Mouse (Mus musculus) ES-Bruce4 (cell line): ENCODE results near the gene Eng. TPM values are rescaled to one million over a fixed set of nuclear protein-coding genes. Genes with fewer than 3 reads are reported as not detected.

Experiments used
- H3K27ac ChIP-seq: 2 replicates; pipeline ENCODE4 v1.5.1; 2012; ENCODE audit warnings: low read length, inconsistent platforms; ENCODE audit not compliant: insufficient read depth
- H3K27me3 ChIP-seq: 2 replicates; pipeline ENCODE4 v1.6.1; 2012; ENCODE audit warnings: mild to moderate bottlenecking, low read length, inconsistent platforms; ENCODE audit not compliant: control insufficient read depth, poor library complexity, insufficient read depth, severe bottlenecking
- H3K36me3 ChIP-seq: 2 replicates; pipeline ENCODE4 v1.6.1; 2012; ENCODE audit warnings: inconsistent platforms, mild to moderate bottlenecking, low read length, moderate library complexity; ENCODE audit not compliant: control insufficient read depth, poor library complexity, insufficient read depth, severe bottlenecking
- H3K4me1 ChIP-seq: one replicate; pipeline ENCODE4 v1.8.1; 2011; ENCODE audit warnings: low read length; ENCODE audit not compliant: control insufficient read depth, insufficient read depth
- H3K4me3 ChIP-seq: 2 replicates; pipeline ENCODE4 v1.5.1; 2011; ENCODE audit warnings: low read depth, mild to moderate bottlenecking, low read length
- H3K9ac ChIP-seq: 2 replicates; pipeline ENCODE4 v1.6.1; 2012; ENCODE audit warnings: low read depth, mild to moderate bottlenecking, inconsistent platforms; ENCODE audit not compliant: poor library complexity, severe bottlenecking
- H3K9me3 ChIP-seq: replicated peaks from 2 replicates; pipeline ENCODE4 v1.6.1; 2012; ENCODE audit warnings: mild to moderate bottlenecking, low read length, inconsistent platforms; ENCODE audit not compliant: control insufficient read depth, poor library complexity, insufficient read depth, severe bottlenecking
- CTCF ChIP-seq: IDR thresholded peaks from one replicate; pipeline ENCODE4 v1.8.1; 2011; ENCODE audit warnings: low read depth, low read length
- EP300 ChIP-seq: IDR thresholded peaks from 2 replicates; pipeline ENCODE4 v1.6.1; 2011; ENCODE audit warnings: low read depth, low read length; ENCODE audit not compliant: insufficient read depth
- POLR2A ChIP-seq: IDR thresholded peaks from one replicate; pipeline ENCODE4 v1.8.1; 2011; ENCODE audit warnings: low read length; ENCODE audit not compliant: insufficient read depth
- polyA plus RNA-seq: library from polyadenylated mRNA; stranded (reverse); fragments of >200 nt; gene quantifications from 2 replicates; pipeline ENCODE4 v1.2.4, GENCODE M21; 2011; ENCODE audit warnings: low read depth; ENCODE audit not compliant: missing spikeins, insufficient read depth, insufficient read length

The Eng gene
- polyA plus RNA-seq, 1 experiment, result 20.0 TPM

DNA sequence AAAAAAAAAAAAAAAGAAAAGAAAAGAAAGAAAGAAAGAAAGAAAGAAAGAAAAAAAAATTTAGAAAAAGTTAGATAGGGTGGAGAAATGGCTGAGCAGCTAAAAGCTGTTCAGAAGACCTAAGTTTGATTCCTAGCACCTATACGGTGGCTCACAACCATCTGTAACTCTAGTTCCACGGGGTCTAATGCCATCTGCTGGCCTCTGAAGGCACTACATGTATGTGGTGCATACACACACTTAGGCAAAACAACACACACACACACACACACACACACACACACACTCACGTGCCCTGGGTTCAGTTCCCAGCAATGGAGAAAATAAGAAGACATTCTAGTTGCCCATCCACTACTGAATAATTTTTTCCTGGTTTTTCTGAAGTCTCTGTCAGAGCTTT is 30.4 kb downstream of the Eng start:
- Histone ChIP-seq H3K36me3 (peaks cover 4% of the 10 kb centered on the region), H3K4me1 (no peaks in the 10 kb centered on the region), H3K9me3 (no peaks in the 10 kb centered on the region), H3K27ac (no peak overlapping the region), H3K4me3 (no peak overlapping the region), H3K27me3 (no peaks in the 10 kb centered on the region), H3K9ac (no peak overlapping the region)
- no peak for TF ChIP-seq POLR2A
- TF ChIP-seq CTCF, result no peak
- TF ChIP-seq EP300, result no peak

DNA sequence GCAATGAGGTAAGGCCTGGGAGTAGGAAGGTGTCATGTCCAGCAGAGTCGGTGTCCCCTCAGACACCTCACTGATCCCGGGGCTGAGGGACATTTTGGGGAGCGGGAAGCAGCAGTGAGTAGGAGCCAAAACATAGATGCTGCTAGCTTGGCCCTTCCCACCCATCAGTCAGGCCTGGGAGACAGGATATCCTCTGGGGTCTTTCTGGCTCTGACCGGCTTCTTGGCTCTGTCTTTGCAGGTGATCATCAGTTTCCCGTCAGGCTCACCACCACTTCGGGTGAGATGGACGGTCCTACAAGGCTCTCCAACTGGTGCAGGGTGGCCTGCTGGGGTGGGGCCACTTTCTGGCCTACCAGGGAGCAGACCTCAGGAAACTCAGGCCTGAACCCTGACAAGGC is 31.3 kb downstream of the Eng start:
- Histone ChIP-seq H3K27ac (no peak overlapping the region), H3K9ac (no peak overlapping the region), H3K9me3 (no peaks in the 10 kb centered on the region), H3K36me3 (peaks cover 4% of the 10 kb centered on the region), H3K4me1 (peaks cover 1% of the 10 kb centered on the region), H3K27me3 (no peaks in the 10 kb centered on the region), H3K4me3 (no peak overlapping the region)
- no peak for TF ChIP-seq EP300
- TF ChIP-seq POLR2A, result no peak
- no peak for TF ChIP-seq CTCF

GRCm38 (mm10) chr2:32680051-32680451 is 33.7 kb downstream of the Eng start:
- no peak for TF ChIP-seq POLR2A
- no peak for TF ChIP-seq EP300
- TF ChIP-seq CTCF, result no peak
- H3K27ac ChIP-seq, result no peak overlapping the region
- no peak overlapping the region for H3K4me3 ChIP-seq
- no peaks in the 10 kb centered on the region for H3K27me3 ChIP-seq
- peaks cover 1% of the 10 kb centered on the region for H3K4me1 ChIP-seq
- no peak overlapping the region for H3K9ac ChIP-seq
- H3K36me3 ChIP-seq, result peaks cover 19% of the 10 kb centered on the region
- H3K9me3 ChIP-seq, result no peaks in the 10 kb centered on the region

- Histone ChIP-seq H3K9ac (peak overlapping the region; percentile 17; the same call in 1 of the 2 replicates), H3K4me3 (no peak overlapping the region), H3K36me3 (peaks cover 30% of the 10 kb centered on the region), H3K4me1 (peaks cover 1% of the 10 kb centered on the region), H3K9me3 (no peaks in the 10 kb centered on the region), H3K27ac (peak overlapping the region; percentile 7; the same call in 1 of the 2 replicates), H3K27me3 (no peaks in the 10 kb centered on the region)
- TF ChIP-seq POLR2A, result no peak
- TF ChIP-seq EP300, result no peak
Measured at GRCm38 (mm10) chr2:32680961-32681650, 34.7 kb downstream of the Eng start.

DNA sequence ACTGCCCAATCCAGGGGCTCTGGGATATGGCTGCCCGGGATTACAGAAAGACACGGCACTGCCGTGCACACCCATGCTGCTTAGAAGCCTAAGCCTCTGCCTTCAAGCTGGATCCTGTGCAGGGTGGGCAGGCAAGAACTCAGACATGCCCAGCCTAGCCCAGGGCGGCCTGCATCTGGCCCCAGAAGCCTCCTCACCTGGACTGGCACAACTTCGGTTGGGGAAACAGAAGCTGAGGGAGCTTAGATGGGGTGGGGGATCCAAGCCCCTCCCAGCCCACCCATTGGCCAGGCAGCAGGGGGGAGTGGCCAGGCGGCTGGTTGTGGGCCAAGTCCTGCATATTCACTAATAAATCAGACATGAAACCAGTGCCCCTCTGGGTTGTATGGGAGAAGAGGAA is 35.4 kb downstream of the Eng start:
- H3K4me1 ChIP-seq, result peaks cover 1% of the 10 kb centered on the region
- no peaks in the 10 kb centered on the region for H3K27me3 ChIP-seq
- peak overlapping the region; percentile 17; the same call in 1 of the 2 replicates for H3K9ac ChIP-seq
- H3K27ac ChIP-seq, result peak overlapping the region; percentile 7; the same call in 1 of the 2 replicates
- peaks cover 31% of the 10 kb centered on the region for H3K36me3 ChIP-seq
- no peak for TF ChIP-seq EP300
- TF ChIP-seq POLR2A, result no peak
- no peak for TF ChIP-seq CTCF
- H3K9me3 ChIP-seq, result no peaks in the 10 kb centered on the region
- H3K4me3 ChIP-seq, result no peak overlapping the region

DNA sequence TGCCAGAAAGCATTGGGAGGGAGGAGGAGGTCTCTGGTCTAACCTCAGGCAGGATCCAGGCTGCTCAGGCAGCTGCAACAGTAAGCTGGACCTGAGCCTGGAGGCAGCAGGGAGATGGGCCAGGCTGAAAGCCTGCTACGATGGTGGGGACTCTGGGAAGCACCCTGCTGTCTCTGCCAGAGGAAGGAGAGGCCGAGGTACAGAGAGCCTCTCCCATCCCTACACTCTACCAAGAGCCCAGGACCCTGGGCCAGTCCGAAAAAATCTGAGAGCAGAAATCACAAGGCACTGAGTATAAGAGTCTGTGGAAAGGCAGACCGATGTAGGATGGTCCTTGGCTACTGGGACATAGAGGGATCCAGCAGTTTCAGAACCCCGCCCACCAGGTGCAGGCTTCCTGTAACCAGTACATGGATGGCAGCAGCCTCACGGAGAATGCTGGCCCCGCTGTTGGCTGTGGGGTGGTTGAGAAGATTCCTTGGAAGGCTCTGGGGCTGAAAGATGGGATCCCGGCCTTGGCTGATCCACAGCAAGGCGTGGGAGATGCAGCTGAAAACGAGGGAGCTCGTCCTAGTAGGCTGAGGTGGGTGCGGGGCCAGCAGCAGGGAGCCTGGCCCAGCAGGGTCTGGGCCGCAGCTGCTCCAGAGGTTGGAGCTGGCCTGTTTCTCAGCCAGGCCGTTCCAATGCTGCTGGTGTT is 36.5 kb downstream of the Eng start:
- Histone ChIP-seq H3K4me1 (peaks cover 1% of the 10 kb centered on the region), H3K4me3 (no peak overlapping the region), H3K9me3 (no peaks in the 10 kb centered on the region), H3K27ac (peak overlapping the region; percentile 12; the same call in 1 of the 2 replicates), H3K9ac (no peak overlapping the region), H3K36me3 (peaks cover 38% of the 10 kb centered on the region), H3K27me3 (no peaks in the 10 kb centered on the region)
- TF ChIP-seq POLR2A (no peak), EP300 (no peak), CTCF (no peak)
